Mouse (Mus musculus) lung, adult 2 months (tissue): ENCODE measurements around the gene Fgfrl1.

Experiments used
- CTCF ChIP-seq: fragments of 200-500 bp; IDR thresholded peaks from 2 replicates; pipeline ENCODE4 v1.5.1; 2011; ENCODE audit warnings: mild to moderate bottlenecking, low read length, control low read depth; ENCODE audit not compliant: insufficient read depth
- POLR2A ChIP-seq: fragments of 200-500 bp; IDR thresholded peaks from 2 replicates; pipeline ENCODE4 v1.6.1; 2011; ENCODE audit warnings: low read depth, mild to moderate bottlenecking, control low read depth, low read length, borderline replicate concordance; ENCODE audit errors: extremely low read depth

- TF ChIP-seq CTCF (no peak), POLR2A (no peak)
Measured at GRCm38 (mm10) chr5:108680871-108681270, 11.3 kb upstream of the Fgfrl1 start.
